Mouse (Mus musculus) heart, embryonic 12.5 days (tissue): ENCODE data around the gene Ngb. TPM values are rescaled to one million over a fixed set of nuclear protein-coding genes. Genes with fewer than 3 reads are reported as not detected.

Source experiments
- ATAC-seq: fragments of 200-750 bp; cut with Nextera tagmentation; 2 replicates; pipeline ENCODE4 v1.8.0; 2017; ENCODE audit warnings: moderate TSS enrichment, moderate library complexity; ENCODE audit not compliant: insufficient number of reproducible peaks, low FRiP score
- H3K27ac ChIP-seq: fragments of 300-500 bp; sonication (generic); 2 replicates; pipeline ENCODE4 v1.5.1; 2016; ENCODE audit warnings: mild to moderate bottlenecking, moderate library complexity; ENCODE audit not compliant: poor library complexity, severe bottlenecking
- H3K27me3 ChIP-seq: fragments of 300-500 bp; sonication (generic); replicated peaks from 2 replicates; pipeline ENCODE4 v1.6.1; 2016; ENCODE audit warnings: mild to moderate bottlenecking, moderate library complexity
- H3K36me3 ChIP-seq: fragments of 300-500 bp; sonication (generic); 2 replicates; pipeline ENCODE4 v1.6.1; 2016; ENCODE audit warnings: mild to moderate bottlenecking, moderate library complexity
- H3K4me1 ChIP-seq: fragments of 300-500 bp; sonication (generic); replicated peaks from 2 replicates; pipeline ENCODE4 v1.6.1; 2016; ENCODE audit warnings: mild to moderate bottlenecking
- H3K4me2 ChIP-seq: fragments of 300-500 bp; sonication (generic); 2 replicates; pipeline ENCODE4 v1.6.1; 2016; ENCODE audit warnings: mild to moderate bottlenecking, moderate library complexity
- H3K4me3 ChIP-seq: fragments of 300-500 bp; sonication (generic); 2 replicates; pipeline ENCODE4 v1.5.1; 2016; ENCODE audit warnings: mild to moderate bottlenecking
- H3K9ac ChIP-seq: fragments of 300-500 bp; sonication (generic); 2 replicates; pipeline ENCODE4 v1.6.1; 2016; ENCODE audit warnings: mild to moderate bottlenecking, moderate library complexity
- H3K9me3 ChIP-seq: fragments of 300-500 bp; sonication (generic); replicated peaks from 2 replicates; pipeline ENCODE4 v1.6.1; 2016; ENCODE audit warnings: mild to moderate bottlenecking, moderate library complexity
- WGBS: fragments of 180-500 bp; shearing (Covaris S2); methylation state at CpG from one replicate; pipeline ENCODE4 v1.1.7; 2016; 5-methylcytosine and 5-hydroxymethylcytosine counted together
- polyA plus RNA-seq: library from polyadenylated mRNA; unstranded; fragments of >200 nt; fragmentation: Nextera tagmentation; extraction: Ambion mirVana; gene quantifications from 2 replicates; pipeline ENCODE4 v1.2.1, GENCODE M21; 2016

The Ngb gene
- polyA plus RNA-seq, 1 experiment from 2014 or later: not detected

GRCm38 (mm10) chr12:87091916-87092315, 10.4 kb downstream of the Ngb start:
- no peak overlapping the region for H3K9ac ChIP-seq
- WGBS: 79% methylated on average over 2 of the region's 2 CpGs

DNA sequence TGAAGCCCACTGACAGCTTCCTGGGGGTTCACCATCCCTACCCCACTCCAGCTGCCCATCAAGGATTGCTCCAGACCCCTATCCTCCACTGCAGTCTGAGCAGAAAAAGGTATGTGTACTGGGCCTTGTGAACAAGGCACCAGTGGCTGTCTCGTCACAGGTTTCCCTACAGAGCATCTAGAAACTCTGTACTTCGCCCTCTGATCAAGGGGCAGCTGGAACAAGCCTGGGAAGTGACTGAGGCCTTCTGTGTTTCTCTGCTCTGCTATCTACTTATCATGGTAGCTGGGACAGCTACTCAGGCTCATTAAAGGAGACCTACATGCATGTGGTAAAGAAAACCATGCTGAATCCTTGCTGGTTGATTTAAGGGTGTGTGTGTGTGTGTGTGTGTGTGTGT, 12.6 kb downstream of the Ngb start:
- H3K36me3 ChIP-seq: no peaks in the 10 kb centered on the region
- no peak overlapping the region for H3K27ac ChIP-seq
- ATAC-seq: no peak
- H3K9me3 ChIP-seq: no peaks in the 10 kb centered on the region
- H3K9ac ChIP-seq: no peak overlapping the region
- H3K4me3 ChIP-seq: no peak overlapping the region
- 67% methylated on average over 2 of the region's 2 CpGs for WGBS
- H3K4me2 ChIP-seq: no peak overlapping the region
- peaks cover 26% of the 10 kb centered on the region for H3K4me1 ChIP-seq
- peaks cover 1% of the 10 kb centered on the region; the same call in 1 of the 2 replicates for H3K27me3 ChIP-seq

More at GRCm38 (mm10) chr12:87091916-87092315, 10.4 kb downstream of the Ngb start:
- H3K4me2 ChIP-seq: no peak overlapping the region
- ATAC-seq: no peak
- H3K27me3 ChIP-seq: no peaks in the 10 kb centered on the region
- H3K36me3 ChIP-seq: no peaks in the 10 kb centered on the region
- H3K27ac ChIP-seq: no peak overlapping the region
- H3K9me3 ChIP-seq: no peaks in the 10 kb centered on the region
- H3K4me1 ChIP-seq: peaks cover 26% of the 10 kb centered on the region
- H3K4me3 ChIP-seq: no peak overlapping the region

- no peak for ATAC-seq
- no peak overlapping the region for H3K4me3 ChIP-seq
- WGBS: 63% methylated on average over 4 of the region's 4 CpGs
- no peak overlapping the region for H3K27ac ChIP-seq
- H3K9ac ChIP-seq: no peak overlapping the region
- H3K9me3 ChIP-seq: no peaks in the 10 kb centered on the region
- peaks cover 26% of the 10 kb centered on the region for H3K4me1 ChIP-seq
- no peaks in the 10 kb centered on the region for H3K36me3 ChIP-seq
- H3K27me3 ChIP-seq: peaks cover 5% of the 10 kb centered on the region; the same call in 1 of the 2 replicates
- no peak overlapping the region for H3K4me2 ChIP-seq
These were observed 13.1 kb downstream of the Ngb start for GRCm38 (mm10) chr12:87089255-87089654.

DNA sequence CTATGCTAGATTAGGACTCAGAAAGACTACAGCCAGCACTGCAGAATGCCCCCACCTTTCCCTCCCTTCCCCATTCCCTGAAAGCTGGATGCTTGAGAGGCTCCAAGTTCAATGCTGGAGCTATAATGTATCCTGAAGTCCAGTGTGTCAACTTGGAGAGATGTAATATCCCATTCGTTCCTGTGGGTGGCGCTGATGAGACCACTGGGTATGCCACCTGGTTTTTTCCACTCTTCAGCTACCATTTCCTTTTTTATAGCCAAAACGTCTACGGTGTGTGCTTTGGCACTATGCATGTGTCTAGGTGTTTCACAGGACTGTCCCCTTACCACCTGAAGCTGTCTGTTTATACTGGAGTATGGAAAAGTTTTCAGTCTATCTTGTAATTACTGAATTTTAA, 14.0 kb downstream of the Ngb start:
- Histone ChIP-seq H3K9me3 (no peaks in the 10 kb centered on the region), H3K36me3 (no peaks in the 10 kb centered on the region), H3K4me2 (no peak overlapping the region), H3K4me1 (peaks cover 26% of the 10 kb centered on the region), H3K9ac (no peak overlapping the region), H3K27me3 (peaks cover 5% of the 10 kb centered on the region; the same call in 1 of the 2 replicates), H3K27ac (no peak overlapping the region), H3K4me3 (no peak overlapping the region)
- WGBS: 39% methylated on average over 4 of the region's 4 CpGs
- no peak for ATAC-seq

GRCm38 (mm10) chr12:87087236-87087635, 15.1 kb downstream of the Ngb start:
- no peaks in the 10 kb centered on the region for H3K36me3 ChIP-seq
- 64% methylated on average over 7 of the region's 7 CpGs for WGBS
- H3K9ac ChIP-seq: no peak overlapping the region
- H3K9me3 ChIP-seq: no peaks in the 10 kb centered on the region
- H3K27me3 ChIP-seq: peaks cover 11% of the 10 kb centered on the region; the same call in 1 of the 2 replicates
- no peak overlapping the region for H3K4me2 ChIP-seq
- H3K27ac ChIP-seq: no peak overlapping the region
- peaks cover 26% of the 10 kb centered on the region for H3K4me1 ChIP-seq
- H3K4me3 ChIP-seq: no peak overlapping the region
- ATAC-seq: no peak

DNA sequence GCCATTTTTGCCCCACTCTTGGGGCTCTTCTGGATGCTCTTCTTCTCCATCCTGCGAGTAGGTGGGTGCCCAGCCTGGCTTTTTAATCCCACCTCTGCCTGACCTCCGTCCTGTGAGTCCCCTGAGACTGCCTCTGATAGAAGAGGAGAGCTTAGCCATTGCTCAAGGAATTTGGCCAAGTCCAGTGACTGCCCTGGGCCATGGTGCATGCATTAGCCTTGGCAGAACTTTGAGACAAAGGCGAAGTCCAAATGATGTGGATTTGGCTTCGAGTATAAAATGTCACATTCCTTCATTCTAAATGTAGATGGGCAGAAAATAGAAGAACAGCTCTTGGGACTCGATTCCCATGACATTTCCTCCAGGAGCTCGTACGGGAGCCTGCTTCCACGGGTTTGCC, 19.5 kb downstream of the Ngb start:
- no peak for ATAC-seq
- no peak overlapping the region for H3K27ac ChIP-seq
- no peaks in the 10 kb centered on the region for H3K36me3 ChIP-seq
- no peak overlapping the region for H3K4me3 ChIP-seq
- H3K4me2 ChIP-seq: no peak overlapping the region
- H3K9ac ChIP-seq: no peak overlapping the region
- no peaks in the 10 kb centered on the region for H3K9me3 ChIP-seq
- WGBS: 66% methylated on average over 8 of the region's 8 CpGs
- H3K27me3 ChIP-seq: peaks cover 11% of the 10 kb centered on the region; the same call in 1 of the 2 replicates
- no peaks in the 10 kb centered on the region for H3K4me1 ChIP-seq

DNA sequence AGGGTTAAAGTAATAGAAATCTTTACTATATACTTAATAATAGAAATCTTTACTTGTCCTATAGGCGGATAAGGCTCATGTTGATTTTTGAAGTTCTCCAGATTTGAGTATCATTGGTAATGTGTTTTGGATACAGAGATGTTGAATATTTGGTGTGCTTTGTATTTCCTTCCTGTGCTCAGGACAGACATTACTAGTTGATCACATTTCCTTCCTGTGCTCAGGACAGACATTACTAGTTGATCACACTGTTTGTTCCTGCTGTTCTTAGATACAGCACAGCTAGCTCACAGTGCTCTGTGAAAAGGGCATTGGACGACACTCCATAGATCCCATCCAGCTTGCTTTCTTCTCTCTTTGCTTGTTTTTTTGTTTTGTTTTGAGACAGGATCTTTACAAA, 25.7 kb downstream of the Ngb start:
- Histone ChIP-seq H3K36me3 (no peaks in the 10 kb centered on the region), H3K27me3 (no peaks in the 10 kb centered on the region), H3K4me3 (no peak overlapping the region), H3K27ac (no peak overlapping the region), H3K9ac (no peak overlapping the region), H3K4me1 (no peaks in the 10 kb centered on the region), H3K9me3 (no peaks in the 10 kb centered on the region), H3K4me2 (no peak overlapping the region)
- ATAC-seq: no peak
- WGBS: 82% methylated on average over 2 of the region's 2 CpGs

GRCm38 (mm10) chr12:87070520-87070919, 31.8 kb downstream of the Ngb start:
- H3K4me1 ChIP-seq: no peaks in the 10 kb centered on the region
- H3K36me3 ChIP-seq: no peaks in the 10 kb centered on the region
- no peak overlapping the region for H3K9ac ChIP-seq
- H3K9me3 ChIP-seq: no peaks in the 10 kb centered on the region
- H3K27me3 ChIP-seq: no peaks in the 10 kb centered on the region
- WGBS: 68% methylated on average over 5 of the region's 5 CpGs
- H3K4me3 ChIP-seq: no peak overlapping the region
- no peak overlapping the region for H3K4me2 ChIP-seq
- H3K27ac ChIP-seq: no peak overlapping the region
- no peak for ATAC-seq

DNA sequence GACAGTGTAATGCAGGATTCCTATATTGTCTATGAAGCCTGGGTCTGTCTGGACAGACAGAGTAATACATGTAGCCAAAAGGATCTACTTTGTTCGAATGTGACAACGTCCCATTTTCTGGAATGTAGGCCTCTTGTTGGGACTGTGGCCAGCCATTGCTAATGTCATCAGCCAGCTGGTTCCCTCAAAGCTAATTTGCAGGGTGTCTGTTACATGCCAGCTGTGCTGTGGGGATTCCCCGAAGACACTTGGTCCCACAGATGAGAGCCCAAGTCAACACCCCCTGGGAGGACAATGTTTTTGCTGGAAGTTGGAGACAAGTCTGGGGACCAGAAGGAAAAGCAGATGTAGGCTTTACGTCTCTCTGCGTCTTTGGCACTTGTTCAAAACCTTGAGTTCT, 35.9 kb downstream of the Ngb start:
- Histone ChIP-seq H3K9me3 (no peaks in the 10 kb centered on the region), H3K9ac (no peak overlapping the region), H3K4me1 (no peaks in the 10 kb centered on the region), H3K4me2 (no peak overlapping the region), H3K4me3 (no peak overlapping the region), H3K27ac (no peak overlapping the region), H3K27me3 (0 out of 2 replicates have a peak, but pooled peaks cover 7% of the 10 kb centered on the region), H3K36me3 (no peaks in the 10 kb centered on the region)
- WGBS: 80% methylated on average over 5 of the region's 5 CpGs
- no peak for ATAC-seq

DNA sequence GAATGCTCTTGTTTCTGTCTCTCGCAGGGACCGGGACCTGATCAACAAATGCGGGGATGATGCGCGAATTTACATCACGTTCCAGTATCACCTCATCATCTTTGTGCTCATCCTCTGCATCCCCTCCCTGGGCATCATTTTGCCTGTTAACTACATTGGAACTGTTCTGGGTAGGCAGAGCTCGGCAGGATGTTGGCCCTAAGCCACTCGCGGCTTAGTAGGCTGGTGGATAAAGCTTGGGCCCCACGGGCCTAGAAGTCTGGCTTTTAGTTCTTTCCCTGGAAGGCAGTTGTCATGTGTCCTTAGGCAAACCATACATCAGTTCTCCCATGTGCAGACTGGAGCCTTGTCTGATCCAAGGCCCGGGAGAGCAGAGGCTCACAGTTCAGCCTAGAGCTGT, 36.9 kb downstream of the Ngb start:
- Histone ChIP-seq H3K4me1 (no peaks in the 10 kb centered on the region), H3K27ac (no peak overlapping the region), H3K4me2 (no peak overlapping the region), H3K9me3 (no peaks in the 10 kb centered on the region), H3K27me3 (peaks cover 7% of the 10 kb centered on the region; the same call in 1 of the 2 replicates), H3K4me3 (no peak overlapping the region), H3K9ac (no peak overlapping the region), H3K36me3 (no peaks in the 10 kb centered on the region)
- ATAC-seq: no peak
- WGBS: 79% methylated on average over 11 of the region's 11 CpGs

GRCm38 (mm10) chr12:87057066-87057465, 45.3 kb downstream of the Ngb start:
- Histone ChIP-seq H3K27me3 (peaks cover 45% of the 10 kb centered on the region), H3K36me3 (no peaks in the 10 kb centered on the region), H3K27ac (no peak overlapping the region), H3K9ac (no peak overlapping the region), H3K4me3 (no peak overlapping the region), H3K9me3 (no peaks in the 10 kb centered on the region), H3K4me2 (no peak overlapping the region), H3K4me1 (no peaks in the 10 kb centered on the region)
- ATAC-seq: no peak
- 60% methylated on average over 17 of the region's 17 CpGs for WGBS

DNA sequence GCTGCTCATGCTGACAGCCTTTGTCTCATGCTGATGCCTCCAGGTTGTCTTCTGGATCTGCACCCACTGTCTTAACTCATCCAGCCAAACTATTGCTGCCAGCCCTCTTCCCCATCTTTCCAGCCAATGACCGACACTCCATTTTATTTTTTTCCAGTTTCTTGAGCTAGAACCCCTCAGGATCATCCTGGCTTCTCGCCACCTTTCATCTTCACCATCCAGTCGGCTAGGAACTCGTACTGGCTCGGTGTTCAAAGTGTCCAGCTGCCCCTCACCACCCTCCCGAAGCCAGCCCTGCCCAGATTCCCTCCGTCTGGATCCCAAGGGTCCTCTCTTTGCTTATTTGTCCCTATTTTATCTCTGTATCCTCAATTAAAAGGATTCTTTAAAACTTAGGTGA, 47.5 kb downstream of the Ngb start:
- H3K36me3 ChIP-seq: no peaks in the 10 kb centered on the region
- no peak for ATAC-seq
- peaks cover 40% of the 10 kb centered on the region for H3K27me3 ChIP-seq
- no peak overlapping the region for H3K4me3 ChIP-seq
- H3K9ac ChIP-seq: no peak overlapping the region
- no peak overlapping the region for H3K4me2 ChIP-seq
- no peak overlapping the region for H3K27ac ChIP-seq
- no peaks in the 10 kb centered on the region for H3K4me1 ChIP-seq
- H3K9me3 ChIP-seq: no peaks in the 10 kb centered on the region
- WGBS: 58% methylated on average over 7 of the region's 7 CpGs
